Mouse (Mus musculus): Measurements from ENCODE around the gene Ccser2. TPM values are rescaled to one million over a fixed set of nuclear protein-coding genes. Genes with fewer than 3 reads are reported as not detected.
A peak's percentile ranks its signal among the peaks of the same experiment; 100 is the strongest.

The Ccser2 gene
- polyA plus RNA-seq, 1 experiment from 2014 or later: 31.1 TPM

GRCm38 (mm10) chr14:36989784-36990183, 21.2 kb upstream of the Ccser2 start:
- Histone ChIP-seq H3K4me3 (ENCODE audit: low read depth, low read length) (no peak overlapping the region), H3K27me3 (replicated peaks; ENCODE audit: control insufficient read depth, insufficient read depth, low read length) (no peaks in the 10 kb centered on the region), H3K9ac (ENCODE audit: low read length) (no peak overlapping the region), H3K36me3 (ENCODE audit: control insufficient read depth, insufficient read depth, low read length) (no peaks in the 10 kb centered on the region), H3K27ac (ENCODE audit: low read depth) (no peak overlapping the region), H3K9me3 (ENCODE audit: control insufficient read depth, low read length) (no peaks in the 10 kb centered on the region), H3K4me1 (replicated peaks; ENCODE audit: control insufficient read depth, insufficient read depth, low read length) (no peaks in the 10 kb centered on the region), H3K4me2 (ENCODE audit: low read length) (no peak overlapping the region)
- ATAC-seq (replicated peaks; ENCODE audit: low FRiP score, low TSS enrichment, low read depth): 0 out of 2 replicates have a peak, but pooled peaks have one; percentile 43
- no peak for DNase-seq (ENCODE audit: low spot score)

GRCm38 (mm10) chr14:36985693-36986092, 17.1 kb upstream of the Ccser2 start:
- no peak for DNase-seq (ENCODE audit: low spot score)
- no peaks in the 10 kb centered on the region for H3K36me3 ChIP-seq (ENCODE audit: control insufficient read depth, insufficient read depth, low read length)
- no peak overlapping the region for H3K4me2 ChIP-seq (ENCODE audit: low read length)
- H3K4me3 ChIP-seq (ENCODE audit: low read depth, low read length): no peak overlapping the region
- H3K4me1 ChIP-seq (replicated peaks; ENCODE audit: control insufficient read depth, insufficient read depth, low read length): no peaks in the 10 kb centered on the region
- no peak for ATAC-seq (replicated peaks; ENCODE audit: low FRiP score, low TSS enrichment, low read depth)
- no peak overlapping the region for H3K9ac ChIP-seq (ENCODE audit: low read length)
- no peaks in the 10 kb centered on the region for H3K27me3 ChIP-seq (replicated peaks; ENCODE audit: control insufficient read depth, insufficient read depth, low read length)
- WGBS: 76% methylated on average over 3 of the region's 3 CpGs
- no peaks in the 10 kb centered on the region for H3K9me3 ChIP-seq (ENCODE audit: control insufficient read depth, low read length)
- no peak overlapping the region for H3K27ac ChIP-seq (ENCODE audit: low read depth)

GRCm38 (mm10) chr14:36975019-36975418, 6.4 kb upstream of the Ccser2 start:
- Histone ChIP-seq H3K9me3 (ENCODE audit: control insufficient read depth, low read length) (no peaks in the 10 kb centered on the region), H3K9ac (ENCODE audit: low read length) (no peak overlapping the region), H3K4me1 (replicated peaks; ENCODE audit: control insufficient read depth, insufficient read depth, low read length) (no peaks in the 10 kb centered on the region), H3K27me3 (replicated peaks; ENCODE audit: control insufficient read depth, insufficient read depth, low read length) (no peaks in the 10 kb centered on the region), H3K27ac (ENCODE audit: low read depth) (no peak overlapping the region), H3K36me3 (ENCODE audit: control insufficient read depth, insufficient read depth, low read length) (no peaks in the 10 kb centered on the region), H3K4me3 (ENCODE audit: low read depth, low read length) (no peak overlapping the region), H3K4me2 (ENCODE audit: low read length) (no peak overlapping the region)
- 89% methylated on average over 3 of the region's 3 CpGs for whole genome bisulfite sequencing
- ATAC-seq (replicated peaks; ENCODE audit: low FRiP score, low TSS enrichment, low read depth) (no peak), DNase-seq (ENCODE audit: low spot score) (no peak)

GRCm38 (mm10) chr14:36971211-36971610, 2.6 kb upstream of the Ccser2 start:
- Histone ChIP-seq H3K27me3 (replicated peaks; ENCODE audit: control insufficient read depth, insufficient read depth, low read length) (no peaks in the 10 kb centered on the region), H3K27ac (ENCODE audit: low read depth) (no peak overlapping the region), H3K4me3 (ENCODE audit: low read depth, low read length) (no peak overlapping the region), H3K9ac (ENCODE audit: low read length) (no peak overlapping the region), H3K36me3 (ENCODE audit: control insufficient read depth, insufficient read depth, low read length) (no peaks in the 10 kb centered on the region), H3K4me1 (replicated peaks; ENCODE audit: control insufficient read depth, insufficient read depth, low read length) (no peaks in the 10 kb centered on the region; the same call in 1 of the 2 replicates), H3K4me2 (ENCODE audit: low read length) (no peak overlapping the region), H3K9me3 (ENCODE audit: control insufficient read depth, low read length) (no peaks in the 10 kb centered on the region)
- ATAC-seq (replicated peaks; ENCODE audit: low FRiP score, low TSS enrichment, low read depth) (no peak), DNase-seq (ENCODE audit: low spot score) (no peak)
- 83% methylated on average over 4 of the region's 4 CpGs for WGBS

- H3K27me3 ChIP-seq (replicated peaks; ENCODE audit: control insufficient read depth, insufficient read depth, low read length): no peaks in the 10 kb centered on the region
- H3K27ac ChIP-seq (ENCODE audit: low read depth): no peak overlapping the region
- H3K9me3 ChIP-seq (ENCODE audit: control insufficient read depth, low read length): no peaks in the 10 kb centered on the region
- no peak overlapping the region for H3K9ac ChIP-seq (ENCODE audit: low read length)
- no peaks in the 10 kb centered on the region; the same call in 1 of the 2 replicates for H3K4me1 ChIP-seq (replicated peaks; ENCODE audit: control insufficient read depth, insufficient read depth, low read length)
- ATAC-seq (replicated peaks; ENCODE audit: low FRiP score, low TSS enrichment, low read depth) (no peak), DNase-seq (ENCODE audit: low spot score) (no peak)
- no peak overlapping the region for H3K4me3 ChIP-seq (ENCODE audit: low read depth, low read length)
- 84% methylated on average over 3 of the region's 3 CpGs for WGBS
- H3K4me2 ChIP-seq (ENCODE audit: low read length): no peak overlapping the region
- no peaks in the 10 kb centered on the region for H3K36me3 ChIP-seq (ENCODE audit: control insufficient read depth, insufficient read depth, low read length)
Measured at GRCm38 (mm10) chr14:36969861-36970420, 1.4 kb upstream of the Ccser2 start.

GRCm38 (mm10) chr14:36968076-36968627, 425 bp downstream of the Ccser2 start:
- Histone ChIP-seq H3K36me3 (ENCODE audit: control insufficient read depth, insufficient read depth, low read length) (no peaks in the 10 kb centered on the region), H3K4me3 (ENCODE audit: low read depth, low read length) (peak overlapping the region; percentile 69), H3K27ac (ENCODE audit: low read depth) (peak overlapping the region; percentile 76), H3K27me3 (replicated peaks; ENCODE audit: control insufficient read depth, insufficient read depth, low read length) (no peaks in the 10 kb centered on the region), H3K9ac (ENCODE audit: low read length) (peak overlapping the region; percentile 77), H3K4me2 (ENCODE audit: low read length) (peak overlapping the region; percentile 56), H3K4me1 (replicated peaks; ENCODE audit: control insufficient read depth, insufficient read depth, low read length) (no peaks in the 10 kb centered on the region; the same call in 1 of the 2 replicates), H3K9me3 (ENCODE audit: control insufficient read depth, low read length) (no peaks in the 10 kb centered on the region)
- DNase-seq (ENCODE audit: low spot score): no peak
- under 1% methylated on average over 42 of the region's 49 CpGs for WGBS
- ATAC-seq (replicated peaks; ENCODE audit: low FRiP score, low TSS enrichment, low read depth): peak; percentile 80

- H3K9ac ChIP-seq (ENCODE audit: low read length): no peak overlapping the region
- WGBS: 35% methylated on average over 3 of the region's 3 CpGs
- no peaks in the 10 kb centered on the region for H3K36me3 ChIP-seq (ENCODE audit: control insufficient read depth, insufficient read depth, low read length)
- H3K4me1 ChIP-seq (replicated peaks; ENCODE audit: control insufficient read depth, insufficient read depth, low read length): no peaks in the 10 kb centered on the region; the same call in 1 of the 2 replicates
- no peaks in the 10 kb centered on the region for H3K27me3 ChIP-seq (replicated peaks; ENCODE audit: control insufficient read depth, insufficient read depth, low read length)
- no peak for ATAC-seq (replicated peaks; ENCODE audit: low FRiP score, low TSS enrichment, low read depth)
- H3K27ac ChIP-seq (ENCODE audit: low read depth): no peak overlapping the region
- no peaks in the 10 kb centered on the region for H3K9me3 ChIP-seq (ENCODE audit: control insufficient read depth, low read length)
- H3K4me2 ChIP-seq (ENCODE audit: low read length): no peak overlapping the region
- no peak for DNase-seq (ENCODE audit: low spot score)
- no peak overlapping the region for H3K4me3 ChIP-seq (ENCODE audit: low read depth, low read length)
Measured at GRCm38 (mm10) chr14:36965421-36965820, 3.2 kb downstream of the Ccser2 start.

- H3K27ac ChIP-seq (ENCODE audit: low read depth): no peak overlapping the region
- DNase-seq (ENCODE audit: low spot score) (no peak), ATAC-seq (replicated peaks; ENCODE audit: low FRiP score, low TSS enrichment, low read depth) (no peak)
- H3K4me2 ChIP-seq (ENCODE audit: low read length): no peak overlapping the region
- no peaks in the 10 kb centered on the region; the same call in 1 of the 2 replicates for H3K4me1 ChIP-seq (replicated peaks; ENCODE audit: control insufficient read depth, insufficient read depth, low read length)
- 89% methylated on average over 2 of the region's 2 CpGs for WGBS
- no peaks in the 10 kb centered on the region for H3K27me3 ChIP-seq (replicated peaks; ENCODE audit: control insufficient read depth, insufficient read depth, low read length)
- no peaks in the 10 kb centered on the region for H3K9me3 ChIP-seq (ENCODE audit: control insufficient read depth, low read length)
- H3K4me3 ChIP-seq (ENCODE audit: low read depth, low read length): no peak overlapping the region
- H3K9ac ChIP-seq (ENCODE audit: low read length): no peak overlapping the region
- no peaks in the 10 kb centered on the region for H3K36me3 ChIP-seq (ENCODE audit: control insufficient read depth, insufficient read depth, low read length)
Measured at GRCm38 (mm10) chr14:36962477-36962876, 6.1 kb downstream of the Ccser2 start.

GRCm38 (mm10) chr14:36957719-36958118, 10.9 kb downstream of the Ccser2 start:
- Histone ChIP-seq H3K4me2 (ENCODE audit: low read length) (no peak overlapping the region), H3K27ac (ENCODE audit: low read depth) (no peak overlapping the region), H3K4me1 (replicated peaks; ENCODE audit: control insufficient read depth, insufficient read depth, low read length) (no peaks in the 10 kb centered on the region), H3K9me3 (ENCODE audit: control insufficient read depth, low read length) (no peaks in the 10 kb centered on the region), H3K4me3 (ENCODE audit: low read depth, low read length) (no peak overlapping the region), H3K36me3 (ENCODE audit: control insufficient read depth, insufficient read depth, low read length) (no peaks in the 10 kb centered on the region), H3K27me3 (replicated peaks; ENCODE audit: control insufficient read depth, insufficient read depth, low read length) (no peaks in the 10 kb centered on the region), H3K9ac (ENCODE audit: low read length) (no peak overlapping the region)
- ATAC-seq (replicated peaks; ENCODE audit: low FRiP score, low TSS enrichment, low read depth) (no peak), DNase-seq (ENCODE audit: low spot score) (no peak)
- 92% methylated on average over 6 of the region's 6 CpGs for WGBS

Measured in intestine, embryonic 14.5 days (tissue).